ENCODE assay signal across 8 mouse cellular contexts in genomic region chr2:35109141-35109923, GRCm38 (mm10). TPM values are rescaled to one million over a fixed set of nuclear protein-coding genes. Genes with fewer than 3 reads are reported as not detected.
A peak's percentile ranks its signal among the peaks of the same experiment; 100 is the strongest.
DNase-seq lines count a peak whose midpoint lies in the region; ATAC-seq and TF ChIP-seq lines count a peak whose summit lies in the region.

Cntrl (plus strand) TSS chr2:35109492.

- peak within 1 kb of the TSS; percentile 76 for H3K4me2 ChIP-seq in embryonic facial prominence, embryonic 15.5 days (replicated peaks)
- peak within 1 kb of the TSS; percentile 75 for H3K4me2 ChIP-seq in kidney, embryonic 15.5 days

- peak; percentile 96 for ATAC-seq in embryonic facial prominence, embryonic 15.5 days (ENCODE audit: insufficient number of reproducible peaks, low FRiP score, low TSS enrichment, low read depth)
- ATAC-seq in kidney, embryonic 15.5 days (replicated peaks; ENCODE audit: low FRiP score): peak; percentile 96
- ATAC-seq in monocyte, adult 5-6 weeks (replicated peaks; ENCODE audit: insufficient number of reproducible peaks, low FRiP score, low TSS enrichment, poor library complexity, severe bottlenecking): peak; percentile 93

- TF ChIP-seq CTCF in bone marrow, adult 2 months (IDR thresholded peaks at IDR 0.05; ENCODE audit: control insufficient read depth, insufficient read depth, low read length): no peak

- DNase-seq in 416B (ENCODE audit: low read depth): peak; percentile 95
- DNase-seq in heart, adult 9 months (ENCODE audit: low spot score in 2 of 2): peak; percentile 95 to 97
- DNase-seq in liver: peak; percentile 97
- peak; percentile 97 to 99 for DNase-seq in spleen, postnatal 4 days (ENCODE audit: low spot score in 2 of 2)

- no peaks in the 10 kb centered on the region for H3K36me3 ChIP-seq in embryonic facial prominence, embryonic 15.5 days
- peaks cover 5% of the 10 kb centered on the region; the same call in 1 of the 2 replicates for H3K36me3 ChIP-seq in kidney, embryonic 15.5 days

- peak; percentile 85; the same call in 1 of the 2 replicates for TF ChIP-seq POLR2A in bone marrow, adult 2 months (IDR thresholded peaks at IDR 0.05; ENCODE audit: borderline replicate concordance, control insufficient read depth, low read depth, low read length)

- H3K9ac ChIP-seq in embryonic facial prominence, embryonic 15.5 days: peak within 1 kb of the TSS; percentile 71
- H3K9ac ChIP-seq in kidney, embryonic 15.5 days: peak within 1 kb of the TSS; percentile 78

- peaks cover 2% of the 10 kb centered on the region; the same call in 1 of the 2 replicates for H3K4me1 ChIP-seq in bone marrow, adult 2 months (ENCODE audit: control insufficient read depth, insufficient read depth, low read length)
- 0 out of 2 replicates have a peak, but pooled peaks cover 3% of the 10 kb centered on the region for H3K4me1 ChIP-seq in embryonic facial prominence, embryonic 15.5 days
- H3K4me1 ChIP-seq in kidney, embryonic 15.5 days: peaks cover 20% of the 10 kb centered on the region

- WGBS in bone marrow, adult 2 months: under 1% methylated on average over 62 of the region's 62 CpGs
- WGBS in embryonic facial prominence, embryonic 15.5 days: under 1% methylated on average over 62 of the region's 62 CpGs
- WGBS in kidney, embryonic 15.5 days: under 1% methylated on average over 62 of the region's 62 CpGs

- peak within 1 kb of the TSS; percentile 90 for H3K4me3 ChIP-seq in bone marrow, adult 2 months (replicated peaks; ENCODE audit: control insufficient read depth, low read depth, low read length)
- H3K4me3 ChIP-seq in embryonic facial prominence, embryonic 15.5 days (replicated peaks): peak within 1 kb of the TSS; percentile 87
- H3K4me3 ChIP-seq in kidney, embryonic 15.5 days (replicated peaks): peak within 1 kb of the TSS; percentile 89

- H3K9me3 ChIP-seq in embryonic facial prominence, embryonic 15.5 days (replicated peaks): no peaks in the 10 kb centered on the region
- H3K9me3 ChIP-seq in kidney, embryonic 15.5 days (replicated peaks): no peaks in the 10 kb centered on the region

- H3K27me3 ChIP-seq in embryonic facial prominence, embryonic 15.5 days: no peaks in the 10 kb centered on the region
- H3K27me3 ChIP-seq in kidney, embryonic 15.5 days: no peaks in the 10 kb centered on the region

- peak within 1 kb of the TSS; percentile 98 for H3K27ac ChIP-seq in bone marrow, adult 2 months (ENCODE audit: control insufficient read depth, insufficient read depth, low read depth, low read length, poor library complexity)
- H3K27ac ChIP-seq in embryonic facial prominence, embryonic 15.5 days (replicated peaks): peak within 1 kb of the TSS; percentile 91
- H3K27ac ChIP-seq in kidney, embryonic 15.5 days: peak within 1 kb of the TSS; percentile 92

RNA-seq across cellular contexts. Expression of gene Cntrl, which starts in this region (rescaled TPM):
- polyA plus RNA-seq in bone marrow, adult 2 months (2011; ENCODE audit: insufficient read depth, insufficient read length, low replicate concordance, missing spikeins): 57.3 and 75.4 TPM in 2 replicates
- polyA plus RNA-seq in embryonic facial prominence, embryonic 15.5 days (2015; fragmentation: Nextera tagmentation; extraction: Ambion mirVana): 23.3 and 24.3 TPM in 2 replicates
- 26.2 and 26.6 TPM in 2 replicates for polyA plus RNA-seq in kidney, embryonic 15.5 days (2015; fragmentation: Nextera tagmentation; extraction: Ambion mirVana)
- 125 to 238 TPM (median 135 TPM) in 3 replicates for total RNA-seq in monocyte, adult 5-6 weeks (2017)

Comparison
In these comparisons a context has a peak if more than half of its experiments do, and no peak if none do; other contexts are left out.
1. Peak in every context shown above with its lines: DNase-seq, ATAC-seq, H3K4me3 ChIP-seq and H3K27ac ChIP-seq.